Mouse (Mus musculus): Measurements from ENCODE around the gene Taldo1.

DNA sequence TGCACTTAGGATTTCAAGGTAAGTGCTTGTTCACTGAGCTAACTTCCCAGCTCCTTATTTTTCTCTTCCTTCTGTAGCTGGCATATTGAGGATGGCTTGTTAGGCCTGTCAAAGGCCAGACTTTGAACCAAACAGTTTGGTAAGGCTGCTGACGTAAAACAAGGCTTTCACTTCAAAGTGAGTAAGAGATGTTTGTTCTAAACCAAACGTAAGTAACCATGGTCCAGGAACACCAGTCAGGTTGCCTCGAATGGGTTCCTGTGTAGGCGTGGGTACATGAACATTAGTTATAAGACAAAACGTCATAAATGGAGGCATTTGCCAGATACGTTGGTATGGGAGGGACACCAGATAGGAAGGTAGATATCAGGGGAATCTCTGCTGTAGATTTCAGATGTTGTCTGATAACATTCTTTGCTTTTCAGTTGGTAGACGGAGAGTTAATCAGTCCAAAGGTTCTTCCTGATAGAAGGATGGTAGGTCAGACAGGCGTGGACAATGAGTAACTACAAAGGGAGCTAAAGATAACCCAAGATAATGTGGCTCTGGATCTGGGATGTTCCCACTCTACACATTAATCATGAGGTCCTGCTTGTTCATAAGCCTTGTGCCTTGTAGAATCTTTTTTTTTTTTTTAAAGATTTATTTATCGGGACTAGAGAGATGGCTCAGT lies 28.2 kb downstream of the Taldo1 start:
- TF ChIP-seq EP300 (optimal IDR thresholded peaks at IDR 0.05) (no peak), CTCF (IDR thresholded peaks at IDR 0.05; ENCODE audit: low read depth) (no peak)

Data from stomach, postnatal 0 days (tissue).